Mouse (Mus musculus) forebrain, embryonic 10.5 days (tissue): ENCODE data around the gene Gm29609. TPM values are rescaled to one million over a fixed set of nuclear protein-coding genes. Genes with fewer than 3 reads are reported as not detected.

Experiments used
- DNase-seq: peaks from one replicate; pipeline ENCODE4 v3.0.0-alpha.2; 2017; ENCODE audit warnings: low spot score; ENCODE audit errors: extremely low spot score
- H3K27ac ChIP-seq: fragments of 300-500 bp; sonication (generic); 2 replicates; pipeline ENCODE4 v1.5.1; 2016; ENCODE audit warnings: mild to moderate bottlenecking
- H3K27me3 ChIP-seq: fragments of 300-500 bp; sonication (generic); 2 replicates; pipeline ENCODE4 v1.6.1; 2016; ENCODE audit warnings: mild to moderate bottlenecking; ENCODE audit not compliant: poor library complexity, severe bottlenecking
- H3K36me3 ChIP-seq: fragments of 300-500 bp; sonication (generic); replicated peaks from 2 replicates; pipeline ENCODE4 v1.6.1; 2016; ENCODE audit warnings: mild to moderate bottlenecking, moderate library complexity
- H3K4me1 ChIP-seq: fragments of 300-500 bp; sonication (generic); 2 replicates; pipeline ENCODE4 v1.6.1; 2016
- H3K4me3 ChIP-seq: fragments of 300-500 bp; sonication (generic); 2 replicates; pipeline ENCODE4 v1.5.1; 2016; ENCODE audit warnings: mild to moderate bottlenecking, moderate library complexity
- H3K9me3 ChIP-seq: fragments of 300-500 bp; sonication (generic); 2 replicates; pipeline ENCODE4 v1.6.1; 2016; ENCODE audit warnings: mild to moderate bottlenecking, moderate library complexity
- WGBS: fragments of 180-500 bp; shearing (Covaris S2); methylation state at CpG from one replicate; pipeline ENCODE4 v1.1.7; 2016; 5-methylcytosine and 5-hydroxymethylcytosine counted together
- polyA plus RNA-seq: library from polyadenylated mRNA; unstranded; fragments of >200 nt; fragmentation: Nextera tagmentation; extraction: Ambion mirVana; gene quantifications from 2 replicates; pipeline ENCODE4 v1.2.1, GENCODE M21; 2016

Gm29609 gene
- polyA plus RNA-seq, 1 experiment from 2014 or later = 1.4 TPM

GRCm38 (mm10) chr5:31194486-31195485 is 15.1 kb upstream of the Gm29609 start:
- H3K4me3 ChIP-seq = peak overlapping the region; percentile 73

GRCm38 (mm10) chr5:31193631-31194281 is 14.0 kb upstream of the Gm29609 start:
- H3K36me3 ChIP-seq = peaks cover 73% of the 10 kb centered on the region
- no peak for DNase-seq
- H3K27ac ChIP-seq = peak overlapping the region; percentile 87
- H3K27me3 ChIP-seq = no peaks in the 10 kb centered on the region
- peaks cover 25% of the 10 kb centered on the region for H3K4me1 ChIP-seq
- 15% methylated on average over 25 of the region's 25 CpGs for WGBS
- H3K9me3 ChIP-seq = no peaks in the 10 kb centered on the region
- peak overlapping the region; percentile 73 for H3K4me3 ChIP-seq

More at GRCm38 (mm10) chr5:31194486-31195485, 15.1 kb upstream of the Gm29609 start:
- Histone ChIP-seq H3K27ac (no peak overlapping the region), H3K27me3 (no peaks in the 10 kb centered on the region), H3K36me3 (peaks cover 74% of the 10 kb centered on the region), H3K9me3 (no peaks in the 10 kb centered on the region), H3K4me1 (peaks cover 25% of the 10 kb centered on the region)
- 93% methylated on average over 16 of the region's 16 CpGs for WGBS
- DNase-seq = no peak

- H3K4me1 ChIP-seq = peaks cover 25% of the 10 kb centered on the region
- under 1% methylated on average over 48 of the region's 48 CpGs for WGBS
- DNase-seq = peak; percentile 99
- no peaks in the 10 kb centered on the region for H3K9me3 ChIP-seq
- H3K27ac ChIP-seq = peak within 1 kb of the TSS; percentile 87
- no peaks in the 10 kb centered on the region for H3K27me3 ChIP-seq
- peaks cover 73% of the 10 kb centered on the region for H3K36me3 ChIP-seq
- peak within 1 kb of the TSS; percentile 73 for H3K4me3 ChIP-seq
These were observed 13.4 kb upstream of the Gm29609 start, which contains the start of the genes Snx17 and Eif2b4 for GRCm38 (mm10) chr5:31192939-31193630. TSS of gene Snx17 (plus strand) at chr5:31193227. TSS of gene Eif2b4 (minus strand) at chr5:31193430.

DNA sequence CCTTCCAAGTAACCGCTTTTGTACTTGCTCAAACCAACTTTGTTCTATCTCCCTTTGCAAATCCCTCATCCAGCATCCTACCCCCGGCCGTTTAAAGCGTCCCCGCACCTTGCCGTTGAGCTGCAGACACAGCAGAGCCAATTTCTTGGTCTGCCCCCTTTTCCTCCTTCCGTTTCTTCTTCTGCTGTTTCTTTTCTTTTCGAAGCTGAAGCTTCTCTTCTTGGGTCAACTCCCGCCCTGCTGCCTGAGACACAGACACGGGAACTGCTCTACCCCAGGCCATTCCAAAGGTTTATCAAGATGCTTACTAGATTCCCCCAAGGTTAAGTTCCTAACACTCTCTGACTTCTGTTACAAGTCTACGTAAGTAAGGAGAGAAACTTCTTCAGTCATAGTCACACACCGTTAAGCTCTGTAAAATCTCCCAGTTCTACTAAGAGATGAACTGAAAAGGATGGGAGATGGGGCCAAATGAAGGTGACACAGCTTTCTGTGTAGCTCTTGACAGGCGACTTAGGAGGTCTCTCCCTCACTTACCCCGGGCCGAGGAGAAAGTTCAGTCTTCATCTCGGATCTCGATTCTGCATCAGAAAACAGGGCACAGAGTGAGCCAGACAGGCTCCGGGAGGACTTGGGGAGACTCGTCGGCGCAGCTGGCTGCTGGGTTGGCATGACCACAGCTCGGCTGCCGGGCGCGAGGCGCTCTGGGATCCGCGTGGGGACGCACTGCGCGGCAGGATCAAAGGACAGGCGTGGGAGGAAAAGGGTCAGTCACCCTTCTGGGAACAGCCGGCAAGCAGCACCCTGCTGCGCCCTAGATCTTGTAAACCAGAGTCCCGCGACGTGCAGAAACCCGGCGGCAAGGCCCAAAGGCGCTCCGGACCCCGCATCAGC is 12.6 kb upstream of the Gm29609 start:
- peak overlapping the region; percentile 87 for H3K27ac ChIP-seq
- H3K9me3 ChIP-seq = no peaks in the 10 kb centered on the region
- H3K27me3 ChIP-seq = no peaks in the 10 kb centered on the region
- H3K4me1 ChIP-seq = peaks cover 25% of the 10 kb centered on the region
- H3K36me3 ChIP-seq = peaks cover 73% of the 10 kb centered on the region
- no peak for DNase-seq
- peak overlapping the region; percentile 73 for H3K4me3 ChIP-seq
- 16% methylated on average over 42 of the region's 42 CpGs for WGBS

GRCm38 (mm10) chr5:31190201-31190600 is 10.5 kb upstream of the Gm29609 start:
- H3K9me3 ChIP-seq = no peaks in the 10 kb centered on the region
- no peak overlapping the region for H3K4me3 ChIP-seq
- no peaks in the 10 kb centered on the region for H3K27me3 ChIP-seq
- WGBS = 90% methylated on average over 9 of the region's 9 CpGs
- peaks cover 61% of the 10 kb centered on the region for H3K36me3 ChIP-seq
- peaks cover 25% of the 10 kb centered on the region for H3K4me1 ChIP-seq
- DNase-seq = no peak
- H3K27ac ChIP-seq = no peak overlapping the region

DNA sequence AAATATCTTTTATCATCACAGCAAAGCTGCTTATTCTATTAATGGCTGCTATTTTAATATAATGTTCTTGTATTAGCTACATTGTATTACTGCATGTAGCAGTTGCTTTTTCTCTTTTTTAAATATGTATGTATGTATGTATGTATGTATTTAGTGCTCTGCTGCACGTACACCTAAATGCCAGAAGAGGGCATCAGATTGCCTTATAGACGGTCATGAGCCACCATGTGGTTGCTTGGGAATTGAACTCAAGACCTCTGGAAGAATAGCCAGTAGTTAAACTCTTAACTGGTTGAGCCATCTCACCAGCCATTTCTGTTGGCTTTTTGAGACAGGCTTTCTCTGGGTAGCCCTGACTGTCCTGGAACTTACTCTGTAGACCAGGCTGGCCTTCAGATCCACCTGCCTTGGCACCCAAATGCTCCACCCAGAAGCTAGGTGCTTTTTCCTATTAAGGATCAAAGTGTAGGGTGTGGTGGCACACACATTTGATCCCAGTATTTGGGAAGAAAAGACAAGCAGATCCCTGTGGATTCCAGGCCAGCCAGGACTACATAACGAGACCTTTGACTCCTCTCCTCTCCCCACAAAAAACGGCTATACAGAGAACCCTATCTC is 8.6 kb upstream of the Gm29609 start:
- Histone ChIP-seq H3K4me3 (no peak overlapping the region), H3K27me3 (no peaks in the 10 kb centered on the region), H3K9me3 (no peaks in the 10 kb centered on the region), H3K36me3 (peaks cover 51% of the 10 kb centered on the region), H3K4me1 (peaks cover 14% of the 10 kb centered on the region), H3K27ac (no peak overlapping the region)
- DNase-seq = no peak
- WGBS = 83% methylated on average over 4 of the region's 4 CpGs

DNA sequence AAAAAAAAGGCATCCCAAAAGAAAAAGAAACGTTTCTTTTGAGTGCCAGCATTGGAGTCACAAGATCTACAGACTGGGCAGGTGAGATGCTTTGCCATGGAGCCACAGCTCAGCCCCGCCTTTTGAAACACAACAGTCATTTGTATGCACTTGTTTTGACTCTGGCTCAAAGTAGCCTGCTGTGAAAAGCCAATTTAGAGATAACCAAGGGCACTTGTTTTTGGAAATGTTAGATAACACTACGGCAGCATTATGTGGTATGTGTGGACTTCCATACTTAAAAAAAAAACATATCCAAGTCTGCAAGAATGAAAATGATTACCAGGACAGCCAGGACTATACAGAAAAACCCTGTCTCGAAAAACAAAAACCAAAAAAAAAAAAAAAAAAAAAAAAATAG is 4.0 kb upstream of the Gm29609 start:
- Histone ChIP-seq H3K9me3 (no peaks in the 10 kb centered on the region), H3K4me1 (peaks cover 11% of the 10 kb centered on the region), H3K27me3 (no peaks in the 10 kb centered on the region), H3K27ac (no peak overlapping the region), H3K4me3 (no peak overlapping the region), H3K36me3 (peaks cover 23% of the 10 kb centered on the region)
- 68% methylated on average over 4 of the region's 4 CpGs for WGBS
- DNase-seq = no peak

DNA sequence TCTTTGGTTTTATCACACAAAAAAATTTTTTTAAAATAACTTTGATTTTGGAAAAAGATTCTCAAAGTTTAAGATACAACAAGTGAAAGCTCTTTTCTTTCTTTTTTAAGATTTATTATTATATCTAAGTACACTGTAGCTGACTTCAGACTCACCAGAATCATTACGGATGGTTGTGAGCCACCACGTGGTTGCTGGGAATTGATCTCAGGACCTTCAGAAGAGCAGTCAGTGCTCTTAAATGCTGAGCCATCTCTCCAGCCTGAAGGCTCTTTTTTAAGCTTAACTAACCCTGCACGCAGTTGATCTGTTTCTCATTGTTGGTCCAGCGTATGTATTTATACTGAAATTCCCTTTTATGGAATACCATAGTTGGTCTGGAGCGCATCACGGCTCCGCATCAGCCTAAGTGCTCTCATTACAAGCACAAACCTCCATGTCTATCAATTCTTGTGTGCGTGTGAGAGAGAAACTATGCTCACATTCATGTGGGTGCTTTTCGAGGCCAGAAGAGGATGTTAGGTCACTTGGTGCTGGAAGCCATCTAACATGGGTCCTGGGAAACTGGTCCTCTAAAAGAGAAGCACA is 1.6 kb upstream of the Gm29609 start:
- DNase-seq = no peak
- peaks cover 16% of the 10 kb centered on the region for H3K4me1 ChIP-seq
- H3K9me3 ChIP-seq = no peaks in the 10 kb centered on the region
- no peaks in the 10 kb centered on the region for H3K27me3 ChIP-seq
- WGBS = 95% methylated on average over 9 of the region's 9 CpGs
- peaks cover 18% of the 10 kb centered on the region for H3K36me3 ChIP-seq
- no peak overlapping the region for H3K27ac ChIP-seq
- H3K4me3 ChIP-seq = peak overlapping the region; percentile 71; the same call in 1 of the 2 replicates

DNA sequence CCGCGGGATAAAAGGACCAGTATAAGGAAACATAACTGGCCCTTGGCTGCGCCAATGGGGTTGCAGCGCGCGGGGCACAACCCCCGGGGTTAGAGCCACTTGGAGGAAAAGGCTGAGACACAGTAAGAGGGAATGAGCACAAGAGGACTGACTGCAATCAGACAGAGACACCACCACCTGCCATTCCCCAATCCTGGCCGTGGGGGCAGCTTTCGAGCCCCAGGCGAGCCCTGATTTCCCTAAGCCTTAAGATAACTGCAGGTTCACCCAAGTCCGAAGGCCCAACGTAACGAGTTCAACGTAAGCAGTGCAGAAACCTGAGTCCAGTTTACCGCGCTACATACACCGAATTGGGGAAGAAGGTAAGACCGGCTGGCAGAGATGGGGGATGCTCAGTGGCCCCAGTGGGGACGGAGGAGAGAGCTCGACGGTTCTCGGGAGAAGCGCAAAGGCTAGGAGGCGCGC is 378 bp downstream of the Gm29609 start:
- Histone ChIP-seq H3K36me3 (peaks cover 31% of the 10 kb centered on the region), H3K27me3 (no peaks in the 10 kb centered on the region), H3K27ac (peak overlapping the region; percentile 92), H3K4me1 (peaks cover 16% of the 10 kb centered on the region), H3K4me3 (peak overlapping the region; percentile 71), H3K9me3 (no peaks in the 10 kb centered on the region)
- DNase-seq = no peak
- WGBS = under 1% methylated on average over 25 of the region's 25 CpGs

GRCm38 (mm10) chr5:31168630-31169029 is 11.1 kb downstream of the Gm29609 start:
- Histone ChIP-seq H3K9me3 (no peaks in the 10 kb centered on the region), H3K4me3 (no peak overlapping the region), H3K27me3 (no peaks in the 10 kb centered on the region), H3K36me3 (peaks cover 98% of the 10 kb centered on the region), H3K4me1 (no peaks in the 10 kb centered on the region), H3K27ac (no peak overlapping the region)
- 90% methylated on average over 4 of the region's 4 CpGs for WGBS
- DNase-seq = no peak

DNA sequence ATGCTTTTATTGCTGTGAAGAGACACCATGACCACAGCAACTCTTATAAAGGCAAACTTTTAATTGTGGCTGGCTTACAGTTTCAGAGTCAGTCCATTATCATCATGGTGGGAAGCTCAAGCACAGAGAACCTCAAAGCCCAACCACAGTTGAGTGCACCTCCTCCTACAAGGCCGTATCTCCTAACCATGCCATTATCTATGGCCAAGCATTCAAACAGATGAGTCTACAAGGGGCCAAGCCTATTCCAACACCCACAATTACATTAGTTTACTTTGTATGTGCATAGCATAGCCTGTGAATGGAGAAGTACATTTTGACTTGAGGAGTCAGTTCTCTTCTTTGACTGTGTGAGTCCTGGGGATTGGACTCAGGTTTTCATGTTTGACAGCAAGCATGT is 14.8 kb downstream of the Gm29609 start:
- peaks cover 99% of the 10 kb centered on the region for H3K36me3 ChIP-seq

More for the DNA sequence above, 14.8 kb downstream of the Gm29609 start:
- DNase-seq = no peak
- WGBS = 95% methylated on average over 1 of the region's 1 CpGs
- no peak overlapping the region for H3K27ac ChIP-seq
- no peaks in the 10 kb centered on the region for H3K4me1 ChIP-seq
- no peaks in the 10 kb centered on the region for H3K27me3 ChIP-seq
- H3K9me3 ChIP-seq = no peaks in the 10 kb centered on the region
- no peak overlapping the region for H3K4me3 ChIP-seq
